Mouse (Mus musculus): Measurements from ENCODE around the gene Sept1. TPM values are rescaled to one million over a fixed set of nuclear protein-coding genes. Genes with fewer than 3 reads are reported as not detected.

Gene Sept1
- polyA plus RNA-seq (2012; rRNA removed) = 28.1 and 35.9 TPM in 2 replicates

DNA sequence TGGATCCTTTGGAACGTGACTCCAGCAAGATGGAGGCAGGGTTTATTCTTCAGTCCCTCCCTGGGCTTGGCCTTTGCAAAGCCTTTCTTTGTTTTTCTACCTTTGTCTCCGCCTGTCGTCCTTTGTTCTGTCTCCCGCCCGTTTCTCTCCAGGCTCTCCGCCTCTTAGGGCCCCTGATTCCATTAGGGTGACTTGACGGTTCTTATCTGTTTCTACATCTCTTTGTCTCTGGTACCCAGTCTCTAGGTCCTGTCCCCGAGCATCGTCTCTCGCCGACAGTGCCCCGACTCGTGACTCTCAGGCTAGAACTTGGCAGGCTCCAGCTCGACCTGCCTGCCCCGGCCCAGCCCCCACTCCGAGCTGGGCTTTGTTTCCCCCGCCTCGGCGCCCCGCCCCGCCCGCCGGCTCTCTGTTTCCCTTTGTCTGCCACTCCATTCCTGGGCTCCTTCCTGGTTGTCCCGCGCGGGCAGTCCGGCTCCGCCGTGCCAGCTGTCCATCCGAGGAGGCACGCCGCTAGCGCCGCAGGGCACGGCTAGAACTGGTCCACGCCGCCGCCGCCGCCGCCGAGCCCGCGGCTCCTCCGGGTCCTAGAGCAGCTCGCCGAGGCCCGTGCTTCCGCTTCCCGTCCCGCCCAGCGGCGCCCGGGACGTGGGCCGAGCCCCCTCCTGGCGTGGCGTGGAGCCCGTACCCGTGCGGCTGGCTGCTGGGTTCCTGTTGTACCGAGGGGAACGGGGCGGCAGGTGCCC is at the start of gene Sept1, which contains the start of gene Zfp553:
Sept1 (minus strand) TSS at position 509 of the 746 bp plus-strand sequence.
Zfp553 (plus strand) TSS at position 440 of the 746 bp plus-strand sequence.

DNA sequence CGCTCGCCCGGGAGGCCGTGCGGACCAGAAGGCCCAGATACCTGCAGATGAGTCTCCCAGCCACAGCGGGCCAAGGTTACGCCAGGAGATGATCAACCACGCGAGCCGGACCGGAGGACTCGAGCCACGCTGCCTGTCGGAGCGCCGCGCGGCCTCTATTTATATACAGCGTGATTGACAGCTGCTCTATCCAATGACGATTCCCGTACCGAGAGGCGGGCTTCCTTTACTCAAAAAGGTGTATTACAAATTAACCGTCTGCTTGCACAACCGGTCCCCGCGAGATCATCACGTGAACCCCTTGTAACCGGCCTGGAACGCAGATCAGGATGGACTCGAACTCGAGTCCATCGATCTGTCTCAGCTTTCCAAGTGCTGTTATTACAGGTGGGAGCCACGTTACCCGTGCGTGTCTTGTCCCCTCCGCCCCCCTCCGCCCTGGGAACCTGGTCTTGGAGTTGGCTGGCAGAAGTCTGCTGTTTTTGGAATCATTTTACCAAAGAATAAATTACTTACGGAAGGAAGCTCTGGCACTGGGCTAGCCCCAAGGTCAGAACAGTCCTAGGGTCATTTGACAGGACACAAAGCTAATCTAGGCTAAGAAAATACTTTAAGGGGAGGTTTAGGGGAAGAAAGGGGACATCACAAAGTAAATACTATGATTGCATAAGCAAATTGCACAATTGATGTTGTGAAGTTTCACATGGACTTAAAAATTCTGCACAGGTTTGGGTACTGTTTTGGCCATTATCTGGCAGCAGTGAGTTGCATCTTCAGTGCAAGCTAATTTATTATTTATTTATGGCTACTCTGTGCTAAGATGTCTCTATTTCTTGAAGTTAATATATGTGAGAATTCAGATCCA is 41.2 kb upstream of the Sept1 start, which contains the start of gene Sephs2:
Sephs2 (minus strand) TSS at position 131 of the 865 bp plus-strand sequence.

DNA sequence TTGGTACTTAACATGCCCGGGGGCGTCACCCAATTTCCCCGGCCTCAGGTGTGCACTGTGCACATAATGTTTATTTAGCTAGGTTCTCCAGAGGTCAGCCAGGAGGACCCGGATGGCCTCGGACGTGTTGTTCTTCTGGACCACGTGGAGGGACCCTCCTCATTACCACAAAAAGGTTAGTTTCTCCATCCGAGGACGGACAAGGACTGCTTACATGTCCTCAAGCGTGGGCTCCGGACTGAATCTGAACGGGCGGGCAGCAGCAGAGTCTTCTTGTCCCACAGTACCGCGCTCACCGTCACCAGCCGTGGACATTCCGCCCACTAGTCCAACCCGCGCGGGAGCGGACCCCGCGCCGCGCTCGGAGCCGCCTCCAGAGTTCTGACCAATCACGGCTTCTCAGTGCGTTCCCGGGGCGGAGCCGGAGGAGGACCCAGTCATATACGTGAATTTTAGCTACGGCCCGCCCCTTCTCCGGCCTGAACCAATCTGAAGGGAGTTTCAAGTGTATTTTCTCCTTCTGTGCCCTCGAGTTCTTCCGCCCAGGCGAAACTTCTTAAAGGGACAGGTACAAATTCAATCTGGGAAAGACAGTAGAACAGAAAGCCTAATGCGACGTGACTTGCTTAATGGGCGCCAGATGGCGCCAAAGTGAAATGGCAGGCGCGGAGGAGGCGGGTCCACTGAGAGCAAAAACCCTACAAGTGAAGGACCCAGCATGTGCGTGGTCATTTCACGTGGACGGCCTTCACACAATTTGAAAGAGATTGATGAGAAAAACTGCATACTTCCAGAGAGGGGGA is 27.6 kb upstream of the Sept1 start, which contains the start of gene Dctpp1:
Dctpp1 (minus strand) TSS at position 401 of the 803 bp plus-strand sequence.

DNA sequence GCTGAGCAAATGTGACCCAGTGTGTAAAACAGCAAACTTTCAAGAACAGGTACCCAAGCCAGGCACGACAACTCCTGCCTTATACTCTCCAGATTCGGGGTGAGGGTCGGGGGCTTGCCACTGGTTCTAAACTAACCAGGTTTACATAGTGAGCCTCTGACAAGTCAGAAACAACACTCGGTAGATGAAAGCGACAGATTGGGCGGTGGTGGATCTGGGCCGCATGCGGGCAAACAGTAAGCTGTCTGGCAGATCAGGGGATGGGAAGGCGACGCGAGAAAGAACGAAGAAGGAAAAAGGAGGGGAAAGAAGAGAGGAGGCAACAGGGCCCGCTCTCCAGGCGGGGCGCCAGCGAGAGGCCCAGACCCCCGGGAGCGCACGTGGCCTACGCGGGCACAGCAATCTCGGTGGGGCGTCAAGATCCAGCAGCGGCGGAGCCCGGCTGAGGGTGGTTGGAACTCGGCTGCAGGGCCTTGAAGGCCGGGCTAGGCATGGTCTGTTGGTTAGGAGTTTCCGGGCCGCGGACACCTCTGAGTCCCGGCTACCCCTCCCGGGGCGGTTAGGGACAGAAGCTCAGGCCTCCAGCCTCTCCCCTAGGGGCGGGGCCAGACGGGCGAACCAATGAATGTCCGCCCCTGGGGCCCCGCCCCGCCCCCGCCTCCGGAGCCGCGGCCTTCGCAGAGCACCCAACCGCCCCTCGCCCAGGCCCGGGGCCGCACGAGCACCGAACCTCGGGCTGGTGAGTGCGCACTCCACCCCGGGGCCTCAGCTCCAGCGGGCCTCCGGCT is 11.1 kb upstream of the Sept1 start, which contains the start of gene Zfp771:
Zfp771 (plus strand) TSS at position 405 of the 788 bp plus-strand sequence.

DNA sequence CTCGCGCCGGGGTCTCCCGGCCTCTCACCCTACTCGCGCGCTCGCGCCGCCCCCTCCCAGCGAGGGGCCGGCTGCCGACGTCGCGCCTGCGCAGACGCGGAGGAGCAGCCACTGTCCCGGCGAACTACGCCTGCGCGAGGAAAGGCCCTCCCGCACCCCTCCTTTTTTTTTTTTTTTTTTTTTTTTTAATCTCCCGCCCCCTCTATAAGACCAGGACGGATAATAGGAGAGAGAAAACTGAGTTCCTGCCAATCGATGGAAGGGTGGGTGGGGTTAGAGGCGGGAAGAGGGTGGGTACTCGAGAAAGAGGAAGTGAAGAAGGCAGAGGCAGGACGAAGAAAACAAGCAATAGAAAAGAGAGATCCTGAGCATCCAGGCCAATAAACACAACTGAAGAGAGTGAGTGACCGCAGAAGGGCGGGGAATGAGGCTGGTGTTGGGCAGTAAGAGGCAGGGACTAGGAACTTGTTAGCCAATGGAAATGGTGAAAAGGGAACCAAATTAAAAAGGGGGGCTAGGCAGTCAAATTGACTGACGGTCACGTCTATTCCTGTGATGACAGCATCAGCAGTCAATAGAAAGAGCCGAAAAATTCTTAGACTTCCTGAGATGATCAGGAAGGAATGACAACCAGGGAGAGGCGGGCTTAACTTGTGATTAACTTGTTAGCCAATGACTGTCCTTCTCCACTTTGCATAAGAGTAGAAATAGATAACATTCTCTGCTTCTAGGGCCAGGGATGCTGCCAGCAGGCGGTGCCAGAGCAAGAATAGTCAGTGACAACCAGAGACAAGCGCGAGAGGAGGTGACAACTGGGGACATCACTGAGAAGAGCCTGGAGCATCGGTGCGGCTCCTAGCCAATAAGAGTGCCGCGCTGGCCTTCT is 24.1 kb downstream of the Sept1 start, which contains the start of gene Mylpf:
Mylpf (plus strand) TSS at position 338 of the 886 bp plus-strand sequence.

DNA sequence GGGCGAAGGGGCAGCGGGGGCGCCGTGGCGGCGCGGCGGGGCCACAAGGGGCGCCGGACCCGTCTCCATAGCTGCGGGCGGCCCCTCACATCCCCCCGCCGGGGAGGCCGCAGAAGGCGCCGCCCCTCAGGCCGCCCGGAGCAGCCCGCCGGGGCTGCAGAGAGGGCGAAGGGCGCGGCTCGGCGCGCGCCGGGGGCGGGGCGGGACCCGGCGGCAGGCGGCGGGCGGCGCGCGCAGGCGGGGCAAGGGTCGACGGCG is 24.7 kb downstream of the Sept1 start, which contains the start of gene Tbc1d10b:
Tbc1d10b (minus strand) TSS at position 174 of the 258 bp plus-strand sequence.

DNA sequence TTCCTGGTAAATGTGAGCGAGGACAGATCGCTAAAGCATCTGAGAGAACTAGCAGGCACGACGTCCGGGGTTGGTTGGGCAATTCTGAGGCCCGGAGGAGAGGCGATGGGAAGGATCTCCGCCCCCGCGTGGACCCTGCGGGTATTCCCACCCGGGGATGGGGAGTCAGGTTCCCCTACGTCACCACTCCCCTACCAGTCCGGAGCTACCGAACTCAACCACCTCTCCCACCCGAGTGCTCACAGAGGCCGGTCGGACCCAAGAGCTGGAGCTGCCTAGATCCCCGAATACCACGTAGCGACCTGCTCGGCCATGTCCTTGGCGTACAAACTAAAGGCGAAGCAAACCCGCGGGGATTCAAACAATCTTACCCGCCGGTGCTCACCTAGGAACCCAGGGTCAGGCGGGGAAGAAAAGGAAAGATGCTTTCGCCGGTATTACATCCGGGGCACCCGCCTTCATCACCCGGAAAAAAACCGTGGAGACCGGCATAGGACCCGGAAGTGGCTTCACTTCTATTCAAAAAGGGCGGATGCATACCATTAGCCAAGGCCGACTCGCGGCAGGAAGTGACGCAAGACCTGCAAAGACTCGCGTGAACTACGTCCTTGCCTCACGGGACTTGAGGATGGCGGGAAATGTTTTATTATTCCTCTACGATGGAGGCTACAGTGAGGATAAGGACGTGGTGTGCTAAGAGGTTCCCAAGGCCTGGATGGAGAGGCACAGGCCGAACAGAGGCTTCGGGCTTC is 37.2 kb downstream of the Sept1 start, which contains the start of gene Cd2bp2:
Cd2bp2 (minus strand) TSS at position 507 of the 752 bp plus-strand sequence.

Other genes starting within 250 kb of the Sept1 start
- 3.9 and 5.7 TPM in 2 replicates for gene Mvp, start 218.5 kb downstream of the Sept1 start, polyA plus RNA-seq (2012; rRNA removed)
- 1.4 and 1.5 TPM in 2 replicates for gene Pagr1b, start 216.6 kb downstream of the Sept1 start, polyA plus RNA-seq (2012; rRNA removed)
- 15.3 and 18.9 TPM in 2 replicates for gene Pagr1a, start 215.8 kb downstream of the Sept1 start, polyA plus RNA-seq (2012; rRNA removed)
- 111 and 124 TPM in 2 replicates for gene Gm42742, start 212.0 kb downstream of the Sept1 start, polyA plus RNA-seq (2012; rRNA removed)
- gene Prrt2, start 211.9 kb downstream of the Sept1 start, polyA plus RNA-seq (2012; rRNA removed) = 54.6 and 70.1 TPM in 2 replicates
- 309 and 326 TPM in 2 replicates for gene Maz, start 206.1 kb downstream of the Sept1 start, polyA plus RNA-seq (2012; rRNA removed)
- 42.4 and 56.6 TPM in 2 replicates for gene Kif22, start 190.7 kb downstream of the Sept1 start, polyA plus RNA-seq (2012; rRNA removed)
- 0.10 TPM in 1 of 2 replicates, not detected in the other for gene Zg16, start 145.8 kb downstream of the Sept1 start, polyA plus RNA-seq (2012; rRNA removed)
- 2.1 TPM in 2 replicates for gene AI467606, start 141.8 kb downstream of the Sept1 start, polyA plus RNA-seq (2012; rRNA removed)
- 0.68 and 1.5 TPM in 2 replicates for gene Qprt, start 110.9 kb downstream of the Sept1 start, polyA plus RNA-seq (2012; rRNA removed)
- 0.10 and 0.19 TPM in 2 replicates for gene Spn, start 95.3 kb downstream of the Sept1 start, polyA plus RNA-seq (2012; rRNA removed)
- gene Cd2bp2, start 37.1 kb downstream of the Sept1 start, polyA plus RNA-seq (2012; rRNA removed) = 139 and 140 TPM in 2 replicates
- gene Tbc1d10b, start 24.7 kb downstream of the Sept1 start, polyA plus RNA-seq (2012; rRNA removed) = 55.6 and 59.0 TPM in 2 replicates
- gene Mylpf, start 24.2 kb downstream of the Sept1 start, polyA plus RNA-seq (2012; rRNA removed) = 4.0 and 196 TPM in 2 replicates
- 30.7 and 37.3 TPM in 2 replicates for gene Zfp553, start 69 bp downstream of the Sept1 start, polyA plus RNA-seq (2012; rRNA removed)
- 84.0 and 85.7 TPM in 2 replicates for gene Zfp771, start 11.1 kb upstream of the Sept1 start, polyA plus RNA-seq (2012; rRNA removed)
- gene Dctpp1, start 27.6 kb upstream of the Sept1 start, polyA plus RNA-seq (2012; rRNA removed) = 95.6 and 105 TPM in 2 replicates
- gene Sephs2, start 40.9 kb upstream of the Sept1 start, polyA plus RNA-seq (2012; rRNA removed) = 22.5 and 23.0 TPM in 2 replicates
- 0.61 and 0.95 TPM in 2 replicates for gene Itgal, start 63.1 kb upstream of the Sept1 start, polyA plus RNA-seq (2012; rRNA removed)
- 38.6 and 41.2 TPM in 2 replicates for gene Zfp768, start 112.5 kb upstream of the Sept1 start, polyA plus RNA-seq (2012; rRNA removed)
- gene Zfp747, start 142.9 kb upstream of the Sept1 start, polyA plus RNA-seq (2012; rRNA removed) = 7.0 and 7.4 TPM in 2 replicates
- 3.7 and 3.8 TPM in 2 replicates for gene 9130019O22Rik, start 154.0 kb upstream of the Sept1 start, polyA plus RNA-seq (2012; rRNA removed)
- 7.4 and 7.5 TPM in 2 replicates for gene E430018J23Rik, start 160.5 kb upstream of the Sept1 start, polyA plus RNA-seq (2012; rRNA removed)
- 4.1 and 4.9 TPM in 2 replicates for gene Zfp764, start 173.7 kb upstream of the Sept1 start, polyA plus RNA-seq (2012; rRNA removed)
- gene Zfp688, start 188.9 kb upstream of the Sept1 start, polyA plus RNA-seq (2012; rRNA removed) = 20.0 and 22.1 TPM in 2 replicates
- 12.3 and 12.5 TPM in 2 replicates for gene Zfp689, start 216.0 kb upstream of the Sept1 start, polyA plus RNA-seq (2012; rRNA removed)
- 86.3 and 89.4 TPM in 2 replicates for gene Prr14, start 226.5 kb upstream of the Sept1 start, polyA plus RNA-seq (2012; rRNA removed)
- gene Fbrs, start 246.1 kb upstream of the Sept1 start, polyA plus RNA-seq (2012; rRNA removed) = 28.5 and 42.4 TPM in 2 replicates

Measured in central nervous system, embryonic 14 days (tissue).